Mouse (Mus musculus): ENCODE results near the gene Cd52. TPM values are rescaled to one million over a fixed set of nuclear protein-coding genes. Genes with fewer than 3 reads are reported as not detected.

Cd52 gene
- total and polyA plus RNA-seq, 3 experiments = 1.3 to 21.1 (median 2.0) TPM

DNA sequence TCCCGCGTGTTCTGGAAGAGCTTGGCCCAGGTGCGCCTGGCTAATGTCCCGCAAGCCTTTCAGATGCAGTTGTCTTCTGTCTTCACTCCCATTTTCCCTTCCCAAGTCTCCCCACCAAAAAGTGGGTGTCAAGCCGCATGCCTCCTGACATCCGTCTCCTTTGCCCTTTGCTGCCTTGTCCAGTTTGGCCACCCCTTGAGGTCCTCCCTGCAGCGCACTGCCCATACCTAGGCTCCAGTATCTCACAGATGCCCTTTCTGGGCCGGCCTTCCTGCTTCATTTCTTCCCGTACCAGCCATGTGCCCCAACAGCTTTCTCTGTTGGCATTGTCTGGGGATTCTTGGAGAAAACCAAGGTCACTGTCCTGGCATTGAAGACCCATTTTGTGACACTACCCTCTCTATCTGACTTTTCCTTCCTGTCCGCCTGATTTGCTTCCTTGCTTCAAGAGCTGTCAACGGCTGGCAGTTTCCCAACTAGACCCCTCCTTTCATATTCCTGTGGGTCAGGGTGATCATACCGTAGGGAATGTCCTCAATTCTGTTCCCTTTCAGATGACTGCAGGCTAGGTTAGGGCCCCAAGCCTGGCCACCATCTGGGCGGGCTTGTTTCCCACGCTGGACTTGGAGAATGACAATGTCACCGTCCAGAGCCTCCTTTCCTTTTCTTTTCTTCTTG, 30.6 kb upstream of the Cd52 start:
- H3K4me1 ChIP-seq (ENCODE audit: insufficient read depth, low read depth, low read length) = peaks cover 81% of the 10 kb centered on the region
- no peak overlapping the region for H3K4me3 ChIP-seq (ENCODE audit: low read depth, low read length)
- ATAC-seq (ENCODE audit: extremely low read depth, insufficient number of reproducible peaks, low FRiP score, poor library complexity, severe bottlenecking) (no peak), DNase-seq (ENCODE audit: low spot score) (no peak)
- no peaks in the 10 kb centered on the region for H3K9me3 ChIP-seq (replicated peaks)
- peaks cover 47% of the 10 kb centered on the region for H3K36me3 ChIP-seq (replicated peaks)
- no peaks in the 10 kb centered on the region for H3K27me3 ChIP-seq (ENCODE audit: insufficient read depth, low read length)
- no peak for TF ChIP-seq GATA1 (IDR thresholded peaks at IDR 0.05; ENCODE audit: borderline replicate concordance, low read length)
- no peak for TF ChIP-seq GATA2 (IDR thresholded peaks at IDR 0.05; ENCODE audit: borderline replicate concordance, low read depth, low read length)
- TF ChIP-seq TAL1 (conservative IDR thresholded peaks at IDR 0.05; ENCODE audit: low read depth, low read length) = no peak
- TF ChIP-seq POLR2AphosphoS5 (IDR thresholded peaks at IDR 0.05; ENCODE audit: insufficient replicate concordance, low read depth, low read length) = no peak
- TF ChIP-seq CTCF (IDR thresholded peaks at IDR 0.05; ENCODE audit: low read depth, low read length) = no peak

DNA sequence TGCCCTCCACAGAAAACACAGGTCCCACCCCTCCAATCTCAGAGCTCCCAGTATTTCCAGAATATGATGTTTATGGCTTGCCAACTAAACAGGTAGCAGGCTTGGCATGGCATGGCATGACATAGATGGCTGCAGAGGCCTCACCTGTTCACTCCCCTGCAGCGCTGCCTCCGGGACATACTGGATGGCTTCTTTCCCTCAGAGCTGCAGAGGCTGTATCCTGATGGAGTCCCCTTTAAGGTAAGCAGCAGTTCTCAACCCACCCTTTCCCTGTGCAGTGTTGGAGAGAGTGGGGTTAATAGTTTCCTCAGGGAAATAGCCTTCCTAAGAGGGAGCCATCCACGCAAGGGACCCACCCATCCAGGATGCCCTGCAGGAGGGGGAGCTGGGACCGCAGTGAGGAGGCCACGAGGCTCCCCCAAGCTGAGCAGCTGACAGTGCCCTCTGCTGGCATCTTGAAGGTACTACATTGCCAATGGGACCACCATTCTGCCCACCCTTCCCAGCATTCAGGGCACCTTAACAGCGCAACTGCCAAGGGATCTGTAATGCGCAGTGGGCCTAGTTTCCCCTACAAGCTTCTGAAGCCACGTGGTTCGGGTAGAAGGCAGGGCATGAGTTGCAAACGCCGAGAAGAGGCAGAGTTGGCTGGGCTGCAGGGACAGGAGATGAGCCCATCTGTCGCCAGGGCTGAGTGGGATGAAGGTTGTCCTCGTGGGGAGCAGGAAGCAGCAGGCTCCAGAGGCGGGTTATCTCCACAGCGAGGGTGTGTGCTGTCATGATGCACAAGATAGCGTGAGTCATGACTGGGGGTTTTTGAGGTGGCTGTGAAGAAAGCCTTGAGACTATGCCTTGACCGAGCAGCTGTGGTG, 29.0 kb upstream of the Cd52 start:
- H3K27me3 ChIP-seq (ENCODE audit: insufficient read depth, low read length) = no peaks in the 10 kb centered on the region
- H3K36me3 ChIP-seq (replicated peaks) = peaks cover 33% of the 10 kb centered on the region
- peak; percentile 72 for DNase-seq (ENCODE audit: low spot score)
- peak; percentile 28; the same call in 1 of the 2 replicates for TF ChIP-seq TAL1 (conservative IDR thresholded peaks at IDR 0.05; ENCODE audit: low read depth, low read length)
- no peak for TF ChIP-seq POLR2AphosphoS5 (IDR thresholded peaks at IDR 0.05; ENCODE audit: insufficient replicate concordance, low read depth, low read length)
- TF ChIP-seq GATA2 (IDR thresholded peaks at IDR 0.05; ENCODE audit: borderline replicate concordance, low read depth, low read length) = no peak
- TF ChIP-seq CTCF (IDR thresholded peaks at IDR 0.05; ENCODE audit: low read depth, low read length) = peak; percentile 98
- no peak for TF ChIP-seq GATA1 (IDR thresholded peaks at IDR 0.05; ENCODE audit: borderline replicate concordance, low read length)
- H3K9me3 ChIP-seq (replicated peaks) = no peaks in the 10 kb centered on the region
- H3K4me1 ChIP-seq (ENCODE audit: insufficient read depth, low read depth, low read length) = peaks cover 81% of the 10 kb centered on the region
- peak; percentile 64 for ATAC-seq (ENCODE audit: extremely low read depth, insufficient number of reproducible peaks, low FRiP score, poor library complexity, severe bottlenecking)
- H3K4me3 ChIP-seq (ENCODE audit: low read depth, low read length) = peak overlapping the region; percentile 45; the same call in 1 of the 2 replicates

DNA sequence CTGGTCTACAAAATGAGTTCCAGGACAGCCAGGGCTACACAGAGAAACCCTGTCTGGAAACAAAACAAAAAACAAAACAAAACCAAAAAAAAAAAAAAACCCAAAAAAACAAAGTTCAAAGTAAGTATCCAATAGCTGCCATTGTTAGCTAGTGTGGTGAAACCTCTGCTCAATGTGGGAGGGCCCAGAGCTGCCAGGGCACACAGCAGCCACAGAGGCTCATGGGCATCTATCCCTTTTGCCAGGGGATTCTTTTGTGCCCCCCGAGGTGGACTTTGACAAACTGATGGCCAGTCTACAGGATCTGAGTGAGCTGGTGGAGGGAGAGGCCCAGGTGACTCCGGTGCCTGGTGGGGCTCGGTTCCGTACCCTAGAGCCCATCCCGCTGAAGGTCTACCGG, 28.3 kb upstream of the Cd52 start:
- ATAC-seq (ENCODE audit: extremely low read depth, insufficient number of reproducible peaks, low FRiP score, poor library complexity, severe bottlenecking) = no peak
- H3K27me3 ChIP-seq (ENCODE audit: insufficient read depth, low read length) = no peaks in the 10 kb centered on the region
- H3K4me1 ChIP-seq (ENCODE audit: insufficient read depth, low read depth, low read length) = peaks cover 83% of the 10 kb centered on the region
- H3K9me3 ChIP-seq (replicated peaks) = no peaks in the 10 kb centered on the region
- no peak for DNase-seq (ENCODE audit: low spot score)
- TF ChIP-seq TAL1 (conservative IDR thresholded peaks at IDR 0.05; ENCODE audit: low read depth, low read length) (no peak), CTCF (IDR thresholded peaks at IDR 0.05; ENCODE audit: low read depth, low read length) (no peak), POLR2AphosphoS5 (IDR thresholded peaks at IDR 0.05; ENCODE audit: insufficient replicate concordance, low read depth, low read length) (no peak), GATA2 (IDR thresholded peaks at IDR 0.05; ENCODE audit: borderline replicate concordance, low read depth, low read length) (no peak), GATA1 (IDR thresholded peaks at IDR 0.05; ENCODE audit: borderline replicate concordance, low read length) (no peak)
- peaks cover 34% of the 10 kb centered on the region for H3K36me3 ChIP-seq (replicated peaks)
- no peak overlapping the region for H3K4me3 ChIP-seq (ENCODE audit: low read depth, low read length)

DNA sequence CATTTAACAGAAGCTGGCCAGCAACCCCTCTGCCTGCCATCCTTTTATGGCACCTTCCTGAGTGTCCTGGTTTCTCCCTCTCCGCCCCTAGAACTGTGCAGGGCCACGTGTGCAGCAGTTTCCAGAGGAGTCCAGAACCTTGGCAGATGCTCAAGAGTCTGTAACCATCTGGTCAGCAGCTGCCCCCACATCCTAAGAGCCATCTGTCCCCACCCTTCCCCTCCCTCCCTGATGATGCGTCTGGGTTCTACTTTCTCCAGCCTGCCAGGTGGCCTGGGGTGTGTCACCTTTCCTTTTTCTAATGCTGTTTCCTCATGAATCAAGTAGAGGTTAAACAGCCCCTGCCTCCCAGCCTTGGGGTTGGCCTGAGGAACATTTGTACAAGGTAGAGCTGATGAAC, 27.4 kb upstream of the Cd52 start:
- H3K4me1 ChIP-seq (ENCODE audit: insufficient read depth, low read depth, low read length) = peaks cover 83% of the 10 kb centered on the region
- peaks cover 30% of the 10 kb centered on the region for H3K36me3 ChIP-seq (replicated peaks)
- H3K9me3 ChIP-seq (replicated peaks) = no peaks in the 10 kb centered on the region
- DNase-seq (ENCODE audit: low spot score) (no peak), ATAC-seq (ENCODE audit: extremely low read depth, insufficient number of reproducible peaks, low FRiP score, poor library complexity, severe bottlenecking) (no peak)
- no peaks in the 10 kb centered on the region for H3K27me3 ChIP-seq (ENCODE audit: insufficient read depth, low read length)
- TF ChIP-seq TAL1 (conservative IDR thresholded peaks at IDR 0.05; ENCODE audit: low read depth, low read length) (no peak), CTCF (IDR thresholded peaks at IDR 0.05; ENCODE audit: low read depth, low read length) (no peak), GATA1 (IDR thresholded peaks at IDR 0.05; ENCODE audit: borderline replicate concordance, low read length) (no peak), POLR2AphosphoS5 (IDR thresholded peaks at IDR 0.05; ENCODE audit: insufficient replicate concordance, low read depth, low read length) (no peak)
- H3K4me3 ChIP-seq (ENCODE audit: low read depth, low read length) = no peak overlapping the region

DNA sequence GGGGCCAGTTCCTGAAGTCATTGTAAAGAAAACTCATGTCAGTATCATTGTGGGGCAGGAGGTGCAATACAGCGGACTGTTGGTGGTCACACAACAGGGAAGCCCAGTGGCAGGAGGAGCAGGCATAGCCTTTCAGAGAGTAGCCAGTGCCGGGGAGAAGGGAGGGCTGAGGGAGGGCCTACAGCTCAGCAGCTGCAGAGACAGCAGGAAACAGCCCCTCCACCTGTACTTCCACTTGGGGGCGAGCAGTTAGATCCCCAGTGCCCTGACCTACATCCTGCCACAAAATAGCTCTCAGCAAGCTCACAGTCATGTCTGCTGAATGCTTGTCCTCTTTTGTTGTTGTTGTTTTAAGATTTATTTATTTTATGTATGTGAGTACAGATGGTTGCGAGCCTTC, 26.7 kb upstream of the Cd52 start:
- Histone ChIP-seq H3K4me3 (ENCODE audit: low read depth, low read length) (no peak overlapping the region), H3K4me1 (ENCODE audit: insufficient read depth, low read depth, low read length) (peaks cover 83% of the 10 kb centered on the region), H3K36me3 (replicated peaks) (peaks cover 23% of the 10 kb centered on the region), H3K9me3 (replicated peaks) (no peaks in the 10 kb centered on the region), H3K27me3 (ENCODE audit: insufficient read depth, low read length) (no peaks in the 10 kb centered on the region)
- no peak for TF ChIP-seq GATA2 (IDR thresholded peaks at IDR 0.05; ENCODE audit: borderline replicate concordance, low read depth, low read length)
- TF ChIP-seq POLR2AphosphoS5 (IDR thresholded peaks at IDR 0.05; ENCODE audit: insufficient replicate concordance, low read depth, low read length) = no peak
- ATAC-seq (ENCODE audit: extremely low read depth, insufficient number of reproducible peaks, low FRiP score, poor library complexity, severe bottlenecking) = no peak
- DNase-seq (ENCODE audit: low spot score) = no peak

DNA sequence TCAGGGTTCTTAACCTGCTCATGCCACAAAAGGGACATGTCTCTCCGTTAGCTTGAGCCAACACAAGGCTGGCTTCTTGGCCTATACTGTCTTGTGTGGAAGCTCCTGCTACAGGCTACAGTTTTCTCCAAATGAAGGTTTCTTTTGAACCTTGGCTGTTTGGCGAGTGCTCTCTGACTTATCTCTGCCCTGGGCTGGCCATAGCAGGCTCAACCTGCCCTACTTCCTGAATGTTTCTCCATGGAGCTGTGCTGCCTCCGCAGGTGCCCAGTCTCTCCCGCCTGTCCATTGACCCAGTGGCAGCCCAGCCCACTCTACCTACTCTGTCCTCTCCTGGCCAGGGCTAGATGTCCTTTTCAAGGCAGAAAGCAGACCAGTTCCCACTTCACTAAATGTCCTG, 26.0 kb upstream of the Cd52 start:
- Histone ChIP-seq H3K4me3 (ENCODE audit: low read depth, low read length) (no peak overlapping the region), H3K4me1 (ENCODE audit: insufficient read depth, low read depth, low read length) (peaks cover 83% of the 10 kb centered on the region), H3K27me3 (ENCODE audit: insufficient read depth, low read length) (no peaks in the 10 kb centered on the region), H3K36me3 (replicated peaks) (peaks cover 19% of the 10 kb centered on the region), H3K9me3 (replicated peaks) (no peaks in the 10 kb centered on the region)
- TF ChIP-seq GATA2 (IDR thresholded peaks at IDR 0.05; ENCODE audit: borderline replicate concordance, low read depth, low read length) = no peak
- no peak for TF ChIP-seq GATA1 (IDR thresholded peaks at IDR 0.05; ENCODE audit: borderline replicate concordance, low read length)
- no peak for TF ChIP-seq CTCF (IDR thresholded peaks at IDR 0.05; ENCODE audit: low read depth, low read length)
- TF ChIP-seq TAL1 (conservative IDR thresholded peaks at IDR 0.05; ENCODE audit: low read depth, low read length) = no peak
- TF ChIP-seq POLR2AphosphoS5 (IDR thresholded peaks at IDR 0.05; ENCODE audit: insufficient replicate concordance, low read depth, low read length) = no peak
- no peak for DNase-seq (ENCODE audit: low spot score)
- ATAC-seq (ENCODE audit: extremely low read depth, insufficient number of reproducible peaks, low FRiP score, poor library complexity, severe bottlenecking) = no peak

All from G1E (cell line).